Mouse (Mus musculus) megakaryocyte, adult 5-6 weeks (primary cell): ENCODE measurements around the gene Cox8a. TPM values are rescaled to one million over a fixed set of nuclear protein-coding genes. Genes with fewer than 3 reads are reported as not detected.

Source experiments
- total RNA-seq, 2 experiments: library from RNA; stranded (forward) in 1 of 2; stranded (reverse) in 1 of 2; fragments of 153-499, 151-499 nt in 1 of 2; fragments of 221-1000, 200-1000 nt in 1 of 2; gene quantifications; 2 replicates each; pipeline versions ENCODE4 v1.2.3 to v1.2.4; 2015 to 2017

The Cox8a gene
- total RNA-seq, 2 experiments from 2014 or later, result 496 to 699 TPM

Other genes starting within 250 kb of the Cox8a start
- gene Ppp1r14b, start 242.6 kb downstream of the Cox8a start, total RNA-seq (2015), result 54.3 and 63.8 TPM in 2 replicates
- 43.8 and 45.2 TPM in 2 replicates for gene Ppp1r14b, start 242.6 kb downstream of the Cox8a start, total RNA-seq (2017)
- gene Plcb3, start 241.1 kb downstream of the Cox8a start, total RNA-seq (2015), result 10.4 and 11.8 TPM in 2 replicates
- 13.4 and 14.1 TPM in 2 replicates for gene Plcb3, start 241.1 kb downstream of the Cox8a start, total RNA-seq (2017)
- gene Fkbp2, start 237.1 kb downstream of the Cox8a start, total RNA-seq (2015), result 127 and 145 TPM in 2 replicates
- gene Fkbp2, start 237.1 kb downstream of the Cox8a start, total RNA-seq (2017), result 141 and 155 TPM in 2 replicates
- gene Vegfb, start 230.0 kb downstream of the Cox8a start, total RNA-seq (2015), result 7.8 and 8.0 TPM in 2 replicates
- 2.4 and 2.8 TPM in 2 replicates for gene Vegfb, start 230.0 kb downstream of the Cox8a start, total RNA-seq (2017)
- 19.5 and 23.0 TPM in 2 replicates for gene Dnajc4, start 225.0 kb downstream of the Cox8a start, total RNA-seq (2015)
- 18.4 and 21.4 TPM in 2 replicates for gene Dnajc4, start 225.0 kb downstream of the Cox8a start, total RNA-seq (2017)
- gene Nudt22, start 221.5 kb downstream of the Cox8a start, total RNA-seq (2015), result 16.6 and 29.0 TPM in 2 replicates
- gene Nudt22, start 221.5 kb downstream of the Cox8a start, total RNA-seq (2017), result 10.1 and 16.0 TPM in 2 replicates
- 1.5 and 3.4 TPM in 2 replicates for gene Trpt1, start 221.5 kb downstream of the Cox8a start, total RNA-seq (2015)
- gene Trpt1, start 221.5 kb downstream of the Cox8a start, total RNA-seq (2017), result 2.7 and 3.4 TPM in 2 replicates
- gene Fermt3, start 198.1 kb downstream of the Cox8a start, total RNA-seq (2015), result 76.4 and 89.1 TPM in 2 replicates
- gene Fermt3, start 198.1 kb downstream of the Cox8a start, total RNA-seq (2017), result 239 and 262 TPM in 2 replicates
- gene Stip1, start 177.6 kb downstream of the Cox8a start, total RNA-seq (2015), result 90.4 and 95.8 TPM in 2 replicates
- 102 and 115 TPM in 2 replicates for gene Stip1, start 177.6 kb downstream of the Cox8a start, total RNA-seq (2017)
- gene Macrod1, start 160.8 kb downstream of the Cox8a start, total RNA-seq (2015), result 0.69 and 3.7 TPM in 2 replicates
- gene Macrod1, start 160.8 kb downstream of the Cox8a start, total RNA-seq (2017), result 0.66 and 0.77 TPM in 2 replicates
- not detected in 2 replicates for gene Flrt1, start 111.9 kb downstream of the Cox8a start, total RNA-seq (2015)
- gene Flrt1, start 111.9 kb downstream of the Cox8a start, total RNA-seq (2017), result not detected in 2 replicates
- 33.6 and 40.7 TPM in 2 replicates for gene Otub1, start 11.3 kb downstream of the Cox8a start, total RNA-seq (2015)
- gene Otub1, start 11.3 kb downstream of the Cox8a start, total RNA-seq (2017), result 76.2 and 81.8 TPM in 2 replicates
- 31.2 and 31.9 TPM in 2 replicates for gene Naa40, start 23.6 kb upstream of the Cox8a start, total RNA-seq (2015)
- 31.9 and 33.2 TPM in 2 replicates for gene Naa40, start 23.6 kb upstream of the Cox8a start, total RNA-seq (2017)
- 0.45 TPM in 1 of 2 replicates, not detected in the other for gene Rcor2, start 49.7 kb upstream of the Cox8a start, total RNA-seq (2015)
- gene Rcor2, start 49.7 kb upstream of the Cox8a start, total RNA-seq (2017), result 0.08 and 1.9 TPM in 2 replicates
- gene Mark2, start 124.2 kb upstream of the Cox8a start, total RNA-seq (2015), result 75.6 and 81.8 TPM in 2 replicates
- 25.9 and 27.6 TPM in 2 replicates for gene Mark2, start 124.2 kb upstream of the Cox8a start, total RNA-seq (2017)
- 6.8 and 9.4 TPM in 2 replicates for gene Spindoc, start 165.4 kb upstream of the Cox8a start, total RNA-seq (2015)
- 5.8 and 9.0 TPM in 2 replicates for gene Spindoc, start 165.4 kb upstream of the Cox8a start, total RNA-seq (2017)
- 0.41 and 0.98 TPM in 2 replicates for gene 2700081O15Rik, start 200.0 kb upstream of the Cox8a start, total RNA-seq (2015)
- gene 2700081O15Rik, start 200.0 kb upstream of the Cox8a start, total RNA-seq (2017), result 0.51 and 0.61 TPM in 2 replicates